Mouse (Mus musculus) heart, adult 9 months (tissue): ENCODE results near the gene Minpp1.
A peak's percentile ranks its signal among the peaks of the same experiment; 100 is the strongest.
"Not testable (repeated sequence)": the region's sequence is repeated elsewhere in the genome, so short reads cannot be mapped to it uniquely, and the experiment has no call there.

ENCODE experiments used
- DNase-seq, 2 experiments: peaks; one replicate each; pipeline ENCODE4 v3.0.0; 2022; ENCODE audit warnings: low spot score in 2 of 2

The Minpp1 gene

GRCm38 (mm10) chr19:32485681-32486105, at the start of gene Minpp1:
Gene Minpp1 (plus strand): TSS chr19:32485769.
- peak; percentile 75 to 80 for DNase-seq

DNA sequence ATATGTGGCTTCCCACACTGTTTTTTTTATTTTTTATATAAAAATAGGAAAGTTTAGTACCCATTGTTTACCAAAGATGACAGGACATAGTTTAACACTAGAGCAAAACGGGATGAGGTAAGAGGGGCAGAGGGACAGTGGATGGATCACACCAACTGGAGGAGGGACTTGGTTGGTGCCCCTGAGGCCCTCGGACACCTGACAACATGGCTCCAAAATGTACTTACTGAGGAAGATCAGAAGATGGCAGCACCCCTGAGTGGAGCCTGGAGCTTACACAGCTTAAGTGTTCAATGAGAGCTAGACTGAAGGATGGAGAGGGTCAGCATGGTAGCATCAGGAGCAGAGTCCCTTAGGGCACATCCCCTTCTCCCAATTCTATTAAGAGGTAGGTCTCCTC, 46.2 kb upstream of the Minpp1 start:
- no peak for DNase-seq

GRCm38 (mm10) chr19:32441568-32441967, 44.0 kb upstream of the Minpp1 start:
- DNase-seq: peak in 1 of 2 experiments; percentile 28

DNA sequence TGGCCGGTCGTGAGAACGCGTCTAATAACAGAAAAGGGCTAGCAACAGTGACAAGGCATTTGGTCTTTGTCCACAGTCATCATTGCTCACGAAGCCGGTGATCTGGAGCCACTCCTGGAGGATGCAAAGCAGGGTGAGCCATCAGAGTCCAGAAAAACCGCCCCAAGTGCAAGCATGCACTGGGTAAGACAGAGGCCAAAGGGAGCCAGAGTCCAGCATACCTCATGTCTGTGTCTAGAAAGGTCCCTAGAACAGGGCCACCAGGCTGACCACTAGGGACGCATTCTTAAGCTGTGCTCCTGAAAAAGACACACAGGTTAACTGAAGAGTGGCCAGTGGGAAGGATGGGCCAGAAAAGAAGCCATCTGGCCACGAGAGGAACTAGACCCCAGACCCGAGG, 36.6 kb upstream of the Minpp1 start:
- no peak for DNase-seq

DNA sequence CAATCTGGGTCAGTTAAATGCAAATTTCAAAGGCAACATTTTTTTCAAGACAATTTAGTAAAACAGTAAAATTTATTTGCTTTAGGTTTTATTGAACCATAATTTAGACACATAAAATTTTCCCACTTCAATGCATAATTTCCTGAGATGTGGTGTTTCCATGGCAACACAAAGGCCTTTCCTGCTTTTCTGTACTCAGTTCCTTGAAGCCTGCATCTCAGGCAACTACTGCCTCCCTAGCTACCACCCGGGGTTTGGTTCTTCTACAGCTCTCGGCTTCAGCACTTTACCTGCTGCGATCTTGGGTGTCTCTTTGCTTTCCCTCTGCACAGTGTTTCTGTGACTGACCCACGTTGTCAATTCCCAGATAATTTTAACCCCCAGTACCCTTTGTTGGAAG, 33.3 kb upstream of the Minpp1 start:
- no peak for DNase-seq

DNA sequence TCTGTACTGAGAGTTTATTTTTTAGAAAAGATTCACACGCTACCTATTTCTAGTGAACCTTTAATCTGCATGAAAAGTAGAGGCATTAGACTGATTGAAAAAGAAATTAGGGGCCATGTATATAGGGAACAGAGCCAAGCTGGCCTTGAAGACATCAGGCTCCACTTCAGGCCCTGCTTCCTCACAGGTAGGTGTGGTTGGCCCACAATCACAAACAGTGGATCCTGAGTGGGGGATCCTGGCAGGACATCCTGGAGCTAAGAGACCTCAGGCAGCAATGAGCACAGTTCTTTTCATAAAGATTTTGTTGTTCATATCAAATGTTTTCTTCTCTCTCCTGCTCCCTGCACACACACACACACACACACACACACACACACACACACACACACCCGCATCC, 28.8 kb upstream of the Minpp1 start:
- DNase-seq: no peak

GRCm38 (mm10) chr19:32457631-32458030, 27.9 kb upstream of the Minpp1 start:
- DNase-seq: not testable (repeated sequence)

DNA sequence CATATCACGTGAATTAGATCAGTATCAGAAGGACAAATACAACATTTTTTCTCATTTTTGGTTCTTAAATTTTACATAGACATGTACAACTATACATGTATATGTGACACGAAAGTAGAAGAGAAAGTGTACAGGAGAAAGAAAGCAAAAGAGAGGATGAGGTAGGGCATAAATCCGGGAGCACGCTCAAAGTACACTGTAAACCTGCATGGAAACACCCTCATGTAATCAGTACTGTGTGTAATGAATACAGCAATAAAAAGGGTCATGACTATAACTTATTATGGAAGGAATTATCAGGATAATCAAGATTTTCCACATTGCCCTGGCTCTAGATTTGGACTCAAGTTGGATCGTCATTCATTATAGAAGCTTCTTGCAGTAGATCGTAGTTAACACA, 22.5 kb upstream of the Minpp1 start:
- no peak for DNase-seq

DNA sequence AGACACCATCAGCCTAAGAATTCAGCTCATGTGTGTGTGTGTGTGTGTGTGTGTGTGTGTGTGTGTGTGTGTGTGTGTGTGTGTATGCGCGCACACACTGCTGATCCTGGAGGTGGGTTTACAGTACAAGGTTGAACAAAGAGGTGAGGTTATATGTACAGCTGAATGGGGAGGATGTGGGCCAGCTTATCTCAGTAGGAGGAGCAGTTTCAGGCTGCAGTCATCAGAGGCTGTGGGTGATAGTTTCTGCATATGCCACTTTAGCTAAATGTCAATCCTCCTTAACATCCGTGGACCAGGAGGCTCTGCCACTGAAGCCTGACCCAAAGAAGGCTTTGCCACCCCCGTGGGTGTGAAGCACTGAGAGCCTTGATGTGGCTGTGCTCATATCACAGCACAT, 20.3 kb upstream of the Minpp1 start:
- DNase-seq: no peak

- no peak for DNase-seq
Observed at GRCm38 (mm10) chr19:32466478-32466877, 19.1 kb upstream of the Minpp1 start, which contains the start of gene Rpl9-ps6. Gene Rpl9-ps6 (minus strand): TSS chr19:32466578.

DNA sequence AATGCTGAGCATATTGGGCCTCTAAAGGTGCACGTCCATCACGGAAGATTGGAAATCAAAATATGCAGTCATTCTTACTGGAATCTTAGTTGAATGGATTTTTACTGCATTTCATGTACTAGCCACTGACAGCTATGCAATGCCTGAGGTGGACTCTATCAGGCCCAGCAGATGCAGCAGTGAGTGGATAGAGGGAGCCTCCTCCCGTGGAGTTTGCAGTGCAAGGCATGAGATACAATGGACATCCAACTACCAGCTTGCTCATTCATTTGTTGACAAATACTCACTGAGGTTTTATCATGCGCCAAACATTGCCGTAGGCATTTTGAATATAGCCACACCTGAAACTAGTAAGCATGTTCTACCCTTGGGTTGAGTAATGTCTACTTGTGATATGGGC, 18.2 kb upstream of the Minpp1 start:
- DNase-seq: no peak

- DNase-seq: peak in 1 of 2 experiments; percentile 35
Observed at GRCm38 (mm10) chr19:32470059-32470497, 15.5 kb upstream of the Minpp1 start.

- no peak for DNase-seq
Observed at GRCm38 (mm10) chr19:32470570-32471263, 14.9 kb upstream of the Minpp1 start.

DNA sequence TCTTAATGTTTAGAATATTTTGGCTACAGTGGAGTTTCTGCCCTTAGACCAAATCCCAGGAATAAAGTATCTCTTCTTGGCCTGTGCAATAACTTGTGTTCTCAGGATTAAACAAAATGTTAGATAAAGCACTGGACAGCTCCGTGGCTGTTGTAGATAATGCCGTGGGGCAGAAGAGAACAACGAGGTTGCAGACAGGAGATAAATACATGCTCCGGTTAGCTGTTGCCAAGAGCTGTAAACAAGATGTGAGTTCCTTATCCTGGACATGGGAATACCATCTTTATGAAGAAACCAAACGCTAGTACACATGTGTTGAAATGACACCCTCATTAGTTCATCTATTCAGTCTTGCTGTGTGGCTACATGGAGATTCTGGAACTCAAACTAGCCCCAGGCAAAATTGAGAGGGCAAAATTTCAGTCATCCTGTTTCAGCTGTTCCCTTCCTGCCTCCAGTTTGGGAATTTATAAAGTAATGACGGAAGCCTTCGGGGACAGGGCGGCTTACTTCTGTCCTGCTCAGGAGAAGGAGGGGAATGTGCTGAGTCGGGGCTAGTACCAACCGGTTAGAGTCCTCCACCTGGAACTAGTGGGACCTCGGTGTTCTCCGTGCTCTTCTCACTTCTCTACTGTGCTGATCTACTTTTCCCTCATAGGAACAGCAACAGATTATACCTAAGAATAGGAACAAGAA, 9.4 kb upstream of the Minpp1 start:
- DNase-seq: no peak

- DNase-seq: no peak
Observed at GRCm38 (mm10) chr19:32476712-32477052, 8.9 kb upstream of the Minpp1 start.

- DNase-seq: no peak
Observed at GRCm38 (mm10) chr19:32480255-32480654, 5.3 kb upstream of the Minpp1 start.

- no peak for DNase-seq
Observed at GRCm38 (mm10) chr19:32480791-32481442, 4.7 kb upstream of the Minpp1 start.

GRCm38 (mm10) chr19:32481511-32481910, 4.1 kb upstream of the Minpp1 start:
- DNase-seq: no peak

DNA sequence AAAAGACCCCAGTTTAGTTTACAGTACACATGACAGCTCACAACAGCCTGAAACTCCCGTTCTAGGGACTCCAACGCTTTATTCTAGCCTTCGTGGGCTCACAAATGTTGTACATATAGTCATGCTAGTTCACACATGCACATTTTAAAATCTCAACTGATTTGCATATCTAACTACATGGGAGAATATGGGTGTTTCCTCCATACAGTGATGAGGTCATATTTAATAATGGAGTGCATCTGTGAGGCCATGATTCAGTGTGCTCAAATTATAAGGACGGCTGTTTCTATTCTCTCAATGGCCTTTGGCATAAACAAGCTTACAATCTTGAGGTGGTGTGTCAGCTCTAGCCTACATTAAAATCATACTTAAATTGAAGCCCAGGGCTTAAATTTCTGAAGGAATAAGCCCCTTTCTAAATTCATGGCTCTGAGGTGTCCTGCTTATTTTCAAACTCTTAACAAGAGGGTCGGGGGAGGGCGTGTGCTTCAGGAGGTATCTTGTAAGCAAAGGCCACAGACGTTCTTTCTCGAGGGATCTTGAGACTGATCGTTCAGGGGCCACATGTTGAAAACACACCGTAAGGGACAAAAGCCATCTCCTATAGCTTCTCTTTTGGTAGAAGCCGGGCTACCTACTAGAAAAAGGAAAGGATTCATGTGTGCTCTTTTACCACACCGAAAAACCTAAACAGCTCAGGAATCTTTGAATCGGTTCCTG, 468 bp upstream of the Minpp1 start:
- DNase-seq: no peak

DNA sequence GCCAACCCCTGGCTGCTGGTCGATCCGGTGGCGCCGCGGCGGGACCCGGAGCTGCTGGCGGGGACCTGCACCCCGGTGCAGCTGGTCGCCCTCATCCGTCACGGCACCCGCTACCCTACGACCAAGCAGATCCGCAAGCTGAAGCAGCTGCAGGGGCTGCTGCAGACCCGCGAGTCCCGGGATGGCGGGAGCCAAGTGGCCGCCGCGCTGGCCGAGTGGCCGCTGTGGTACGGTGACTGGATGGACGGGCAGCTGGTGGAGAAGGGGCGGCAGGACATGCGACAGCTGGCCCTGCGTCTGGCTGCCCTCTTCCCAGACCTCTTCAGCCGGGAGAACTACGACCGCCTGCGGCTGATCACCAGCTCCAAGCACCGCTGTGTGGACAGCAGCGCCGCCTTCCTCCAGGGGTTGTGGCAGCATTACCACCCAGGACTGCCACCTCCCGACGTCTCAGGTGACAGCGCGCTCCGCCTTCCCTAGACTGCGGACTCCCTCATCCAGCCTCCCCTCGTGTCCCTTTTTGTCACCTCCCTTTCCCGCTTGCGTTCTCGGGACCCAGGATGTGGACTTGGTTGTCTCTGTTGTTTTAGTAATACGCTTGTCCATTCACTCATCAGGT, 646 bp downstream of the Minpp1 start:
- DNase-seq: peak; percentile 56 to 57

GRCm38 (mm10) chr19:32487595-32488255, 2.2 kb downstream of the Minpp1 start:
- DNase-seq: no peak
